Mouse (Mus musculus): ENCODE data around the gene Srsf3. TPM values are rescaled to one million over a fixed set of nuclear protein-coding genes. Genes with fewer than 3 reads are reported as not detected.

The Srsf3 gene
- 100 to 1,000 TPM in 1 of 2 experiments, 10 to 100 TPM in 1; 33.1 to 103 TPM for polyA plus RNA-seq (2012; fragmentation: generic; extraction: Trizol)

DNA sequence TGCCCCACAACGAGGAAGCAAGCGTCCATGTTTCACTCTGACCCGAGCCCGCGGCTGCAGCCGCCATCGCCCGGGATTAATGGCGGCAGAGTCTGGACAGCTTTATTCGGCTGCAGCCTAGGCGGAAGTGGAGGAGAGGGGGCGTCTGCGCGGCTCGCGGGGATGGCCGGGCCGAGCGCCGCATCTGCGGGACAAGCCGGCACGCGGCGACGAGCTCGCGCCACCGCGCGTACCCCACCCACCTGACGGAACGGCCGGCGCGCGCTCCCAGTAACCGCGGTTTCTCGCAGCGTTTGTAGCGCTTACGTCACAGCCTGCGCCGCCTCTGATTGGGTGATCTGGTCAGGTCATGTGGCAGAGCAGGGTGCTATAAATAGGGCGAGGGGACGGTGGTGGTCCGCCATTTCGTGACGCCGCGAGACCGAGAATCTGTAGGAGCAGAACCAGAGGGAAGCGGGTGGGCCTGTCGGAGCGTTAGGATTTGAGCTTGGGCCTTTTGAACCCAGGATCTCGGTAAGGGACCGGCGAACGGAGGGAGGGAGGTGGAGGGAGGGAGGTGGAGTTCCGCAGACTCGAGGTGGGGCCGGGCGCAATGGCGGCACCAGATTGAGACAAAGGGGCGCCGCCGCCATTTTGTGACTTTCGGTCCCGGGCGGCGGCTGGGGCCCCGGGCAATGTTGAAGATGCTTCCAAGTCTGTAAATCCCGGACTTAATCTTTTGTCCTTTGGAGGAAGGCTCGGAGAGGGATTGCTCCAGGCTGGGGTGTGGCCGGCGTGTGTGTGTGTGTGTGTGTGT lies at the start of gene Srsf3:
TSS of gene Srsf3 (plus strand) at position 355 of the 796 bp plus-strand sequence.

GRCm38 (mm10) chr17:29007641-29008325 lies 24.6 kb upstream of the Srsf3 start, which contains the start of gene Stk38:
Stk38 (minus strand) TSS chr17:29007995.

GRCm38 (mm10) chr17:29090776-29091175 lies 58.3 kb downstream of the Srsf3 start, which contains the start of gene Cdkn1a:
Cdkn1a (plus strand) TSS chr17:29090976.

Other genes with a start within 250 kb of the Srsf3 start
- 10 to 100 TPM in 1 of 2 experiments, 1 to 10 TPM in 1; 4.2 to 16.9 TPM for gene Brpf3, start 231.5 kb upstream of the Srsf3 start, polyA plus RNA-seq (2012; fragmentation: generic; extraction: Trizol)
- not detected for gene Pnpla1, start 174.2 kb upstream of the Srsf3 start, polyA plus RNA-seq (2012; fragmentation: generic; extraction: Trizol)
- under 1 TPM; under 0.01 to 0.01 TPM for gene 4930539E08Rik, start 117.3 kb upstream of the Srsf3 start, polyA plus RNA-seq (2012; fragmentation: generic; extraction: Trizol)
- gene Pxt1, start 88.8 kb upstream of the Srsf3 start, polyA plus RNA-seq (2012; fragmentation: generic; extraction: Trizol): not detected
- gene Kctd20, start 80.7 kb upstream of the Srsf3 start, polyA plus RNA-seq (2012; fragmentation: generic; extraction: Trizol): 10 to 100 TPM; 14.4 to 51.0 TPM
- 10 to 100 TPM in 1 of 2 experiments, 1 to 10 TPM in 1; 5.5 to 66.1 TPM for gene Stk38, start 24.6 kb upstream of the Srsf3 start, polyA plus RNA-seq (2012; fragmentation: generic; extraction: Trizol)
- gene Cdkn1a, start 58.3 kb downstream of the Srsf3 start, polyA plus RNA-seq (2012; fragmentation: generic; extraction: Trizol): 100 to 1,000 TPM; 177 to 319 TPM
- under 1 TPM; 0.02 to 0.25 TPM for gene Rab44, start 81.5 kb downstream of the Srsf3 start, polyA plus RNA-seq (2012; fragmentation: generic; extraction: Trizol)
- under 1 TPM; 0.13 to 0.22 TPM for gene Cpne5, start 205.5 kb downstream of the Srsf3 start, polyA plus RNA-seq (2012; fragmentation: generic; extraction: Trizol)
- 10 to 100 TPM; 30.8 to 49.3 TPM for gene Ppil1, start 231.6 kb downstream of the Srsf3 start, polyA plus RNA-seq (2012; fragmentation: generic; extraction: Trizol)
- gene BC004004, start 236.2 kb downstream of the Srsf3 start, polyA plus RNA-seq (2012; fragmentation: generic; extraction: Trizol): 100 to 1,000 TPM in 1 of 2 experiments, 10 to 100 TPM in 1; 57.7 to 148 TPM

Measured in C3H10T1/2 (cell line).